Mouse (Mus musculus) gastrocnemius, postnatal 10 days (tissue): ENCODE results near the gene Cpa3. TPM values are rescaled to one million over a fixed set of nuclear protein-coding genes. Genes with fewer than 3 reads are reported as not detected.
A peak's percentile ranks its signal among the peaks of the same experiment; 100 is the strongest.

Source experiments
- DNase-seq: peaks from one replicate; pipeline ENCODE4 v3.0.0; 2021; ENCODE audit warnings: mixed read lengths
- long read RNA-seq, 2 experiments: library from polyadenylated mRNA; stranded (forward); transcript quantifications; one replicate each; pipeline ENCODE4 v2.0.0; 2021
- total RNA-seq, 2 experiments: library from RNA; stranded (reverse); gene quantifications; 2 replicates each; pipeline ENCODE4 v1.2.3; 2021

Gene Cpa3
- total RNA-seq = 10 to 100 TPM; 14.1 to 14.5 TPM
- long read RNA-seq, experiment 1, transcript Cpa3-201 (11 exons, 1,449 nt) = major isoform, 5 of 5 reads
- long read RNA-seq, experiment 1, partial matches to known transcripts = 0 of 5 reads
- long read RNA-seq, experiment 1, other reads (novel, unspliced or antisense) = 0 of 5 reads
- long read RNA-seq, experiment 2, partial matches to known transcripts = 0 of 4 reads
- long read RNA-seq, experiment 2, other reads (novel, unspliced or antisense) = 0 of 4 reads

- DNase-seq = no peak
Observed at GRCm38 (mm10) chr3:20242050-20242449, at the start of gene Cpa3. Cpa3 (minus strand) TSS chr3:20242181.

DNA sequence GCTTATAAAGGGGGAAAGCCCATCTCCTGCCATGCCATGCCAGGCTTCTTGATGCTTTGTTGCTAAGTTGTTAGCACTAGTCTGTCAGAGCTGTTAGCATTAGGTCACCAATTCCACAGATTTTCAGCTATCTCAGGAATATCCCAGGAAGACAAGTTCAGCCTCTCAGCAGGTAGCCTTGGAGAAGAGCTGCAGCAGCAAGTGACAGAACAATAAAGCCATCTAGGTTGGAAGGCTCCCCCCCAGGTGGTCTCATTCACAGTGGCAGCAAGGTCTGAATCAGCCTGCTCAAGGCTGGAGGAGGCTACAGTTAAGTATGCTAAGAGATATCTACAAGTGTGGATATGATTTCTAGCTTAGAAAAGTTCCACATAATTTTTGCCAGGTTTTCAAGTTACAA lies 49.4 kb upstream of the Cpa3 start:
- DNase-seq = no peak

GRCm38 (mm10) chr3:20288761-20289160 lies 46.8 kb upstream of the Cpa3 start:
- DNase-seq = no peak

DNA sequence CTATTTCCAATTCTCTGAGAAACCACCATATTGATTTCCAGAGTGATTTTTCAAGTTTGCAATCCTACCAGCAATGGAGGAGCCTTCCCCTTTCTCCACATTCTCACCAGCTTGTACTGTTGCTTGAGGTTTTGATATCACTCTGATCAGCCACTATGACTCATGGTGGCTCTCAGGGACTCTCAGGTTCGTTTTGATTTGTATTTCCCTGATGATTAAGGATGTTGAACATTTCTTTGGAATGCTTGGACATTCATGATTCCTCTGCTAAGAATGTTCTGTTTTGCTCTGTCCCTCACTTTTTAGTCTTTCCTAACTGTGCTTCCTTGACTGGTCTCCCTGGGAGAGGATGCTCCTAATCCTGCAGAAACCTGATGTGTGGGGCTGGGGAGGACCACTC lies 39.8 kb upstream of the Cpa3 start:
- DNase-seq = no peak

GRCm38 (mm10) chr3:20275633-20276032 lies 33.7 kb upstream of the Cpa3 start, which contains the start of gene Cpb1:
Cpb1 (minus strand) TSS chr3:20275733.
- DNase-seq = no peak

DNA sequence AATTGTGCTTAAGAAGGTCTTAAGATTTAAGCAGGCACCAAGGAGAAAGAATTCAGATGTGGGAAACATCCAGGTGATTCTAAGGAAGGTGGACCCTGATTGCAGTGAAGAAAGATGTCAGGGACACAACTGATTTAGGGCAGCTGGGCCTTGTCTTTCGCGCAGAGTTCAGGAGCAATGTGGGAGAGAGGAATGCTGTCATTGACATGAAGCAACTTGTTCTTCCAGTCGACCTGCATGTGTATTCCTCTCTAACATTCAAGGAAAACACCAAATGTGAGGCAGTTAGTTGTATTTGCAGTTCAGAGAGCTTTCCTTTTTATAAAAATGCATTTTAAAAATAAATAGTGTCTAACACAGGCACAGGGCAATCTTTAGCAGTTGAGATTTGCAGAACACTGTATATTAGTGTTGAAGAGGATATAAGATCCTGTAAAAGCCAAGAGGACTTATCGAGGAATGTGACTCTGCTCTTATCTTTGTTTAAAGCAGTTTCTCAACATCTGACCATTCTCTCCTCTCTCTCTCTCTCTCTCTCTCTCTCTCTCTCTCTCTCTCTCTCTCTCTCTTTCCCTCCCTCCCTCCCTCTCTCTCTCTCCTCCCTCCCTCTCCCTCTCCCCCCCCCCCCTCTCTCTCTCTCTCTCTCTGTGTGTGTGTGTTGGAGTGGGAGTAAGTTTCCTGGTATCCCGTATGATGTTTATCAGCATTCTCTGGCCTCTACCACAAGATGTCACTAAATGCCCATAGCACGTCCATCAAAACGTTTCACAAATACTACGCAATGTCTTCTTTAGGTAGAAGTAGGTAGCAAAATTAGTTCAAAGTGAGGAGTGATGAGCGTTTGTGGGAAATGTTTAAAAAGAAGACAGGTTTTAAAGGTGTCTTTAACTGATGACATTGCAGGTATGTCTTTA lies 12.8 kb upstream of the Cpa3 start:
- no peak for DNase-seq

DNA sequence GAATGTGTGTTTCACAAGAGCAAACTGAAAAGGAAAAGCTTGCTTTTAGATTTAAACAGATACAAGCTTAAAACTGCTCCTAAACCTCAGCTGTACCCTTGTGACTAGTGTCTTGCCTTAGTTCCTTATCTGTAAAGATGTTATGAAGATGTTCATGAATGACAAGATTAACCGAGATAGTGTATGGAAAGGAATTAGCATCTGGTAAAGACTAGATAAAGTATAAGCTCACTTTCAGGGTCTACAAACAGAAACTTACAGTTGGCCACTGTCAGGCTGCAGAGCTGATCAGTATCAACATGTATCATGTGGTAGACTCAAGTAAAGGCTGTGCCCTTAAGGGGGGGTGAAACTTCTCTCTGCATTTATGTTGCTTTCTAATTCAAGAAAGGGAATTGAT lies 1.9 kb upstream of the Cpa3 start:
- DNase-seq = no peak

- DNase-seq = no peak
Observed at GRCm38 (mm10) chr3:20239741-20240140, 2.2 kb downstream of the Cpa3 start.

DNA sequence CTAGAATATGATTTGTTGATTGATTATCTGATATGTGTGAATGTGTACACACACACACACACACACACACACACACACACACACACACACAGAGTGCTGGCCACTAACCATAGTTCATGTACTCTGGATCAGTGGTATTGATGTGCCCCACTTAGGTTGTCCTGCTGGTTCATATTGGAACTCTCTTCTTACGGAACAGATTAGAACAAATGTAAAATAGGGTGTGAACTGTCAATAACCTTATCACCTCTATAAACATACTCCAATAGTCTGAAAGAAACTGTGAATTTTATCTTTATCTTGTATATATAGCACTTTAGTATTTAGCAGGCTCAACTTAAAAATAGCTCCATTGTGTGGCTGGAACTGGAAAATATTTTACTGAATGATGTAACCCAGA lies 5.0 kb downstream of the Cpa3 start:
- DNase-seq = no peak

GRCm38 (mm10) chr3:20229027-20229426 lies 13.0 kb downstream of the Cpa3 start:
- no peak for DNase-seq

DNA sequence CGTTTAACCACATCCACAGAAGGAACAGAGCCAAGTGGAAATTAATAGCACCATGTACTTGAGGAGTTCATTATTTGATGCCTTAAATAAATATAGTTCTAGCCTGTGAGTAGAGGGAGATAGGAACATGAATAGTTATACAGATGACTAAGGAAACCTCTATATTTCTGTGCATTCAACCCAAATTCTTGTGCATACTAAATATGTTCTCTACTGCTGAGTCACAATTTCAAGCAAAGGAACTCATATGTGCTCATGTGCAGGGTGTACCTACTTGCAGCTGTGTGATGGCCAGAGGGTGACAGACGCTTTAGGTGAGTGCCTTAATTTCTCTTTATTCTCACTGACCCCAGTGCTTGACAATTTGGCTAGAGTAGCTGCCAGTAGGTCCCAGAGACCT lies 16.6 kb downstream of the Cpa3 start:
- no peak for DNase-seq

DNA sequence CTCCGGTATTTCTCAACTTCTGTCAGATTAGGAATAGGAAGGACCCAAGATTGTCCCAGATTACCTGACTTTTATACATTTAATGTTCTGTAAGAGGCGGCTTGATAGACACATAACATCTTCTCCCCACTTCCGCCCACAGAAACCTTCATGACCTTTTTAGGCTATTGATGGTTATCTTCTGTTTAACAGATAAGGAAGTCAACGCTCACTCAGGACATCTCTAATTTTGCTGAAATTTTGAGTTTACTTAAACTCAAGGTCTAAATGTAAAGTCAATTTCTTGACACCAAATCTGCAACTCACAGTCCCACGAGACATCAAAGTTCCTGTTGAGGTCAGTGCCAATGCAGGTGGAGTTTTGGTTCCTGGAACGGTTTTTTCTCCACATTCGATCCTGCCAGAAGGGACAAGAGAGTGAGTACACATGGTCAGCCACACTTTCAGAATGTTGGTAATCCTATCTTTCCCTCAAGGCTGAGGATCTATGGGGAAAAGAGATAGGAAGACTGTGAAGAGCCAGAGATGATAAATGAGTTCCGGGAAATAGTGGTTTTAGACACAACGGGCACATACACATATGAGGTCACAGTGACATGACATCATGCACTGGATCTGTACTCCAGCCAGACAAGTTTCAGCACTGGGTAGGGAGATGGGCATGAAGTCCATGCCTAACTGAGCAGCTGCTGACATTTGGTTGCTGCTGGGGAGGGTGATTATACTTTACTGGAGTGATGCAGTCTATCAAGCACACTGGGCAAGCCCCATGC lies 18.9 kb downstream of the Cpa3 start:
- DNase-seq = no peak

- DNase-seq = no peak
Observed at GRCm38 (mm10) chr3:20222136-20222535, 19.8 kb downstream of the Cpa3 start.

- peak; percentile 65 for DNase-seq
Observed at GRCm38 (mm10) chr3:20198869-20199268, 43.1 kb downstream of the Cpa3 start.

GRCm38 (mm10) chr3:20197878-20198277 lies 44.1 kb downstream of the Cpa3 start:
- no peak for DNase-seq

DNA sequence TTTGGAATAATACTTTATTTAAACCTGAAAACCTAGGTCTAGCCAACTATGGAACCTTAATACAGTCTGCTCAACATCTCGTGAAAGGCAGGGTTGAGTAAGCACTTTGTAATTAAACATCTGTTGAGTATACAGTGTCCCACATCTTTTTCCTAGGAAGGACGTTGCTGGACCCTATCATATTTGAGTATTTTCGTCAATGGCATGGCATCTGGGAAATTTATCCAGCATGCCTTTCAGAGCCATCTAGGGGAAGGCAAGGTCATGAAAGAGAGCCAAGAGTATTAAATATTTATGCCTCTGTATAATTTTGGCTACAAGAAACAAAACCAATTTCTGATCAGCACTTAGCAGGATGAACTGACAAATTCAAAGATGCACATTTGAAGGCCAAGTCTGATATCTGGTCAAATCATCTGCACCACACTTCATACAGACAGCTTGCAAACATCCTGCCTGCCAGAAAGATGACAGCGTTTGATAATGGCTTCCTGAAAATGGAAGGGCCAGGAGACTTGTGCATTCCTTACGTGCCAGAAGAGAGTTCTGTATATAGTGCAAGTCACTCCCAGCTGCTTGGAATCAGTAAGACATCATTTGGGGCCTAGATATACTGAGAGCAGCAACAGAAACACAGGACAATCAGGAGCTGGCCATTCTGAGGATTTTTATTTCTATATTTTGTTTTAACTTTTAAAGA lies 52.9 kb downstream of the Cpa3 start:
- no peak for DNase-seq

GRCm38 (mm10) chr3:20172394-20172793 lies 69.6 kb downstream of the Cpa3 start:
- DNase-seq = no peak

DNA sequence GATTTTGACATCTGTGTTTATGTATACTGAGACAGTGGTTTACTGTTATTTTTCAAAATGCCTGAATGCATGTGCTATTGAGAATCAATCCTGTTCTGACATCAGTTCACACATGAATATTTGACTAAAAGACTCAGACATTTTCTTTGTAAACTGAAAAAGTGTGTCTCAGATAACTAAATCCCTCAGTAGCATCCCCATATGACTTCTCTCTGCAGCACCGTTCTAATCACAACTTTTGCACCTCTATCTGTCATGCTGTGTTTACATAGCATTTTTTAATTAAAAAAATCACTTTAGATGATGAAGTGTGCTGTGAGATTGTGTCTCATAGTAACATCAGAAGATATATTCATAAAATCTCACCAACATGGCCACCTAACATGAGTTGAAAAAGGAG lies 74.5 kb downstream of the Cpa3 start:
- DNase-seq = no peak
